Mouse (Mus musculus) layer of hippocampus, adult 2 months (tissue): Measurements from ENCODE around the gene Adprhl1. TPM values are rescaled to one million over a fixed set of nuclear protein-coding genes. Genes with fewer than 3 reads are reported as not detected.
A peak's percentile ranks its signal among the peaks of the same experiment; 100 is the strongest.

Experiments used
- DNase-seq, 2 experiments: peaks; one replicate each; pipeline ENCODE4 v3.0.0; 2022; ENCODE audit warnings: low spot score in 2 of 2
- H3K27ac ChIP-seq: fragments of 200-600 bp; 2 replicates; pipeline ENCODE4 v1.8.1; 2022
- H3K4me3 ChIP-seq: fragments of 200-600 bp; 2 replicates; pipeline ENCODE4 v1.8.1; 2022; ENCODE audit warnings: mild to moderate bottlenecking
- CTCF ChIP-seq: fragments of 200-600 bp; conservative IDR thresholded peaks from 2 replicates; pipeline ENCODE4 v1.8.1; 2022; ENCODE audit warnings: antibody characterized with exemption, mild to moderate bottlenecking, moderate library complexity
- total RNA-seq, 2 experiments: library from RNA; stranded (reverse); gene quantifications; 2 replicates each; pipeline ENCODE4 v1.2.3; 2021

Adprhl1 gene
- total RNA-seq, 2 experiments from 2014 or later, result 0.67 to 1.1 TPM

GRCm38 (mm10) chr8:13253413-13253812 is 549 bp downstream of the Adprhl1 start:
- Histone ChIP-seq H3K4me3 (no peak overlapping the region), H3K27ac (no peak overlapping the region)
- TF ChIP-seq CTCF, result no peak
- DNase-seq, result no peak

GRCm38 (mm10) chr8:13252837-13253236 is 1.1 kb downstream of the Adprhl1 start:
- Histone ChIP-seq H3K27ac (no peak overlapping the region), H3K4me3 (no peak overlapping the region)
- TF ChIP-seq CTCF, result no peak
- no peak for DNase-seq

GRCm38 (mm10) chr8:13244343-13244880 is 9.6 kb downstream of the Adprhl1 start:
- Histone ChIP-seq H3K4me3 (no peak overlapping the region), H3K27ac (no peak overlapping the region)
- TF ChIP-seq CTCF, result no peak
- DNase-seq, result no peak

- DNase-seq, result no peak
- Histone ChIP-seq H3K27ac (no peak overlapping the region), H3K4me3 (no peak overlapping the region)
- TF ChIP-seq CTCF, result no peak
Observed at GRCm38 (mm10) chr8:13242985-13243870, 10.7 kb downstream of the Adprhl1 start.

GRCm38 (mm10) chr8:13240691-13241090 is 13.3 kb downstream of the Adprhl1 start:
- no peak overlapping the region for H3K27ac ChIP-seq
- no peak for TF ChIP-seq CTCF
- DNase-seq, result no peak
- H3K4me3 ChIP-seq, result no peak overlapping the region

- no peak overlapping the region for H3K4me3 ChIP-seq
- no peak overlapping the region for H3K27ac ChIP-seq
- no peak for DNase-seq
- TF ChIP-seq CTCF, result no peak
Observed at GRCm38 (mm10) chr8:13240055-13240454, 13.9 kb downstream of the Adprhl1 start.

- DNase-seq, result no peak
- TF ChIP-seq CTCF, result no peak
- Histone ChIP-seq H3K4me3 (no peak overlapping the region), H3K27ac (no peak overlapping the region)
Observed at GRCm38 (mm10) chr8:13234803-13235202, 19.2 kb downstream of the Adprhl1 start.

GRCm38 (mm10) chr8:13230471-13230870 is 23.5 kb downstream of the Adprhl1 start:
- DNase-seq, result no peak
- H3K4me3 ChIP-seq, result no peak overlapping the region
- no peak overlapping the region for H3K27ac ChIP-seq
- no peak for TF ChIP-seq CTCF

- Histone ChIP-seq H3K4me3 (no peak overlapping the region), H3K27ac (no peak overlapping the region)
- TF ChIP-seq CTCF, result no peak
- DNase-seq, result no peak
Observed at GRCm38 (mm10) chr8:13229802-13230201, 24.2 kb downstream of the Adprhl1 start.

- H3K27ac ChIP-seq, result no peak overlapping the region
- no peak for TF ChIP-seq CTCF
- no peak overlapping the region for H3K4me3 ChIP-seq
- no peak for DNase-seq
Observed at GRCm38 (mm10) chr8:13228923-13229610, 24.9 kb downstream of the Adprhl1 start.

GRCm38 (mm10) chr8:13227184-13227583 is 26.8 kb downstream of the Adprhl1 start:
- no peak for TF ChIP-seq CTCF
- Histone ChIP-seq H3K4me3 (no peak overlapping the region; the same call in 1 of the 2 replicates), H3K27ac (peak overlapping the region; percentile 60; the same call in 1 of the 2 replicates)
- peak in 1 of 2 experiments; percentile 22 for DNase-seq

- no peak overlapping the region for H3K4me3 ChIP-seq
- peak overlapping the region; percentile 60; the same call in 1 of the 2 replicates for H3K27ac ChIP-seq
- DNase-seq, result peak in 1 of 2 experiments; percentile 38
- TF ChIP-seq CTCF, result no peak
Observed at GRCm38 (mm10) chr8:13226288-13226687, 27.7 kb downstream of the Adprhl1 start.

- no peak overlapping the region for H3K27ac ChIP-seq
- DNase-seq, result no peak
- no peak overlapping the region for H3K4me3 ChIP-seq
- TF ChIP-seq CTCF, result no peak
Observed at GRCm38 (mm10) chr8:13224426-13224825, 29.5 kb downstream of the Adprhl1 start.
